Mouse (Mus musculus) C2C12 (cell line): ENCODE measurements around the gene Uba52.

ENCODE experiments used
- CTCF ChIP-seq: IDR thresholded peaks from one replicate; pipeline ENCODE4 v1.5.1; 2011; ENCODE audit not compliant: control insufficient read depth, insufficient read depth, insufficient read length
- FOSL1 ChIP-seq: IDR thresholded peaks from one replicate; pipeline ENCODE4 v1.8.0; 2011; ENCODE audit warnings: mild to moderate bottlenecking, low read length; ENCODE audit not compliant: poor library complexity, insufficient read depth, severe bottlenecking
- MYOG ChIP-seq: IDR thresholded peaks from one replicate; pipeline ENCODE4 v1.6.1; 2011; ENCODE audit not compliant: control insufficient read depth, insufficient read length; ENCODE audit errors: extremely low read depth
- USF1 ChIP-seq: IDR thresholded peaks from one replicate; pipeline ENCODE4 v1.6.1; 2011; ENCODE audit warnings: low read depth, mild to moderate bottlenecking, control low read depth, moderate library complexity

- TF ChIP-seq USF1, result no peak
- no peak for TF ChIP-seq MYOG
- TF ChIP-seq CTCF, result no peak
- no peak for TF ChIP-seq FOSL1
These were observed 43.8 kb downstream of the Uba52 start for GRCm38 (mm10) chr8:70466771-70467170.
